Mouse (Mus musculus) neural tube, embryonic 10.5 days (tissue): Measurements from ENCODE around the gene Xpo4.
A peak's percentile ranks its signal among the peaks of the same experiment; 100 is the strongest.
"Not testable (repeated sequence)": the region's sequence is repeated elsewhere in the genome, so short reads cannot be mapped to it uniquely, and the experiment has no call there.

ENCODE experiments used
- DNase-seq: peaks from one replicate; pipeline ENCODE4 v3.0.0-alpha.2; 2017; ENCODE audit warnings: low spot score; ENCODE audit errors: extremely low spot score

Gene Xpo4

GRCm38 (mm10) chr14:57664822-57665627, at the start of gene Xpo4:
Gene Xpo4, minus strand, starts transcription at chr14:57665430.
- DNase-seq: peak; percentile 89

- DNase-seq: no peak
Measured at GRCm38 (mm10) chr14:57712884-57713283, 47.7 kb upstream of the Xpo4 start.

- DNase-seq: no peak
Measured at GRCm38 (mm10) chr14:57711059-57711458, 45.8 kb upstream of the Xpo4 start.

GRCm38 (mm10) chr14:57709171-57709570, 43.9 kb upstream of the Xpo4 start:
- no peak for DNase-seq

- DNase-seq: no peak
Measured at GRCm38 (mm10) chr14:57708580-57708979, 43.4 kb upstream of the Xpo4 start.

GRCm38 (mm10) chr14:57707100-57707893, 42.1 kb upstream of the Xpo4 start:
- DNase-seq: peak; percentile 24

GRCm38 (mm10) chr14:57706760-57707099, 41.5 kb upstream of the Xpo4 start:
- DNase-seq: no peak

- DNase-seq: no peak
Measured at GRCm38 (mm10) chr14:57705759-57706158, 40.5 kb upstream of the Xpo4 start.

GRCm38 (mm10) chr14:57705075-57705474, 39.8 kb upstream of the Xpo4 start:
- DNase-seq: no peak

- no peak for DNase-seq
Measured at GRCm38 (mm10) chr14:57701915-57702477, 36.8 kb upstream of the Xpo4 start.

- no peak for DNase-seq
Measured at GRCm38 (mm10) chr14:57699461-57699970, 34.3 kb upstream of the Xpo4 start.

GRCm38 (mm10) chr14:57699016-57699415, 33.8 kb upstream of the Xpo4 start:
- no peak for DNase-seq

- no peak for DNase-seq
Measured at GRCm38 (mm10) chr14:57696066-57696465, 30.8 kb upstream of the Xpo4 start.

- no peak for DNase-seq
Measured at GRCm38 (mm10) chr14:57695550-57695949, 30.3 kb upstream of the Xpo4 start.

- DNase-seq: no peak
Measured at GRCm38 (mm10) chr14:57694246-57694645, 29.0 kb upstream of the Xpo4 start.

- DNase-seq: no peak
Measured at GRCm38 (mm10) chr14:57692517-57693130, 27.4 kb upstream of the Xpo4 start.

- DNase-seq: no peak
Measured at GRCm38 (mm10) chr14:57691316-57691715, 26.1 kb upstream of the Xpo4 start.

GRCm38 (mm10) chr14:57690681-57691080, 25.5 kb upstream of the Xpo4 start:
- DNase-seq: no peak

- DNase-seq: not testable (repeated sequence)
Measured at GRCm38 (mm10) chr14:57688066-57688465, 22.8 kb upstream of the Xpo4 start.

GRCm38 (mm10) chr14:57687441-57687840, 22.2 kb upstream of the Xpo4 start:
- no peak for DNase-seq

GRCm38 (mm10) chr14:57686647-57687046, 21.4 kb upstream of the Xpo4 start:
- no peak for DNase-seq

GRCm38 (mm10) chr14:57684579-57684978, 19.3 kb upstream of the Xpo4 start:
- peak; percentile 53 for DNase-seq
